Mouse (Mus musculus) MEL (cell line): ENCODE measurements around the gene Rpl13a.

Source experiments
- CTCF ChIP-seq, 3 experiments: IDR thresholded peaks in 2 of 3; conservative IDR thresholded peaks in 1 of 3; 2 replicates each; pipeline ENCODE4 v1.5.1; 2011 to 2012; ENCODE audit warnings: low read length in 3 of 3, low read depth in 2 of 3, mild to moderate bottlenecking in 2 of 3, improper control_type of control experiment in 1 of 3, inconsistent platforms in 1 of 3, mixed read lengths in 1 of 3, moderate library complexity in 1 of 3; ENCODE audit not compliant: control insufficient read depth in 1 of 3, insufficient read depth in 1 of 3, poor library complexity in 1 of 3, severe bottlenecking in 1 of 3
- MXI1 ChIP-seq: IDR thresholded peaks from 2 replicates; pipeline ENCODE4 v1.6.1; 2011; ENCODE audit warnings: mild to moderate bottlenecking, low read depth, low read length, improper control_type of control experiment
- SIN3A ChIP-seq: IDR thresholded peaks from 2 replicates; pipeline ENCODE4 v1.6.1; 2012; ENCODE audit warnings: low read length, improper control_type of control experiment, inconsistent platforms

DNA sequence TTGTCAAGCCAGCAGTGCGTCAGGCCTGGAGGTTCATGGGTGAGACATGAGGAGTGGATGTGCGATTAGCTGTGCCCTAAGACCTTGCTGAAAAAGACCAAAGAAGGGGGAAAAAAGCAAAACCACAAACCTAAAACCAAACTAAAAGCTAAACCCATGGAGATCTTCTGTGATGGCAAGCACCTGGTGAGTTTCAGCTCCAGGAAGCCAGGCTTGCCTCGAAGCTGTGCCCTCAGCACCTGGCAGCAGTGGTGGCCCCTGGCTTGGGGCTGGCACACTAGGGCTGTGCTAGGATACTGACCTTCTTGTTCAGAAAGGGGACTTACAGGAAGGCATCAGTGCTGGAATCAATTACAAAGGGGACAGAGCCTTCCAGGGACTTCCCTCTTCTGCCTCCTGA lies 12.8 kb upstream of the Rpl13a start:
- TF ChIP-seq CTCF (IDR thresholded peaks at IDR 0.05 in 2 of 3, conservative IDR thresholded peaks at IDR 0.05 in 1 of 3; ENCODE audit: control insufficient read depth in 1 of 3, insufficient read depth in 1 of 3, low read depth in 2 of 3, low read length in 3 of 3, poor library complexity in 1 of 3, severe bottlenecking in 1 of 3) = no peak
- no peak for TF ChIP-seq SIN3A
- no peak for TF ChIP-seq MXI1
